Mouse (Mus musculus): Measurements from ENCODE around the gene Rubcnl.

Rubcnl gene

DNA sequence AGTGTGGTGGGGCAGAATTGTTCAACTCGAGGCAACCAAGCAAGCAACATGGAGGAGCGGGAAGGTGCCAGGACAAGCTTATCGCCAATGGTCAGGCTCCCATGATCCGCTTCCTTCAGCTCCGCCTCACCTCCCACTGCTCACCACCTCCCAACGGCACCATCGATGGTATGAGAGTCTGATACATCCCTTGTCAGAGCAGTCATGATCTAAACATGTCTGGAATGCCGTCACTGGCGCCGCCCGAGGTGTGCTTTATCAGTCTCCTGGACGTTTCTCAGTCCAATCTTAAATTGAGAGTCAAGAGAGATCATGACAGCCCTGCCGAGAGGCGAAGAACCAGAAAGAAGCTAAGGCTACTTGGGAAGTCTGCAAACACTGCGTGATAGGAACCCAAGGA is 55.3 kb downstream of the Rubcnl start:
- no peak for DNase-seq

GRCm38 (mm10) chr14:75075299-75076180 is 59.7 kb downstream of the Rubcnl start:
- no peak for DNase-seq

DNA sequence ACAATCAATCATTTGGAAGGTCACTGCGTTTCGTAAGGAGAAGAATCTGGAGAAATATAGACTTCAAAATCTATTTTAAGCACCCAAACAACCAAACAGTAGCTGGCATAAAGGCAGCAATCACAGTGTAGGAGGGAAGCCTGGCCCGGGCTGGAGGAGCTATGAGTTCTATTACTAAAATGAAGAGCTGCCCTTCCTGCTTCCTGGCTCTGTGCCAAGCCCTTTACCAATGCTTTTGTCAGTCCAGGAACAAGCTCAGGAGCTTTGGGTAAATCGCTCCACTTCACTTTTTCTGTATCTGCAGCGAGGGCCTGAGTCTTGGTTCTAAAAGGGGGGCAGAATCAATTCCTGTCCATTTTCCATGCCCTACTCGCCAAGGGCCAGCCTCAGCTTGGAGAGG is 62.1 kb downstream of the Rubcnl start:
- DNase-seq: no peak
